Mouse (Mus musculus) liver, embryonic 11.5 days (tissue): ENCODE measurements at regions not wholly inside any gene's neighbourhood (a gene's known extent, or its start where the extent isn't known, plus 50 kb on each side); places are given as distances from the start of the nearest gene placed in this dataset.

Experiments used
- ATAC-seq: fragments of 200-750 bp; cut with Nextera tagmentation; replicated peaks from 2 replicates; pipeline ENCODE4 v1.8.0; 2017; ENCODE audit warnings: moderate number of reproducible peaks, mild to moderate bottlenecking, moderate TSS enrichment, moderate library complexity; ENCODE audit not compliant: low FRiP score
- DNase-seq: peaks from one replicate; pipeline ENCODE4 v3.0.0-alpha.2; 2017; ENCODE audit warnings: low spot score
- H3K27ac ChIP-seq: fragments of 300-500 bp; sonication (generic); 2 replicates; pipeline ENCODE4 v1.5.1; 2014; ENCODE audit warnings: mild to moderate bottlenecking, low read depth, low read length, control low read depth
- H3K27me3 ChIP-seq: fragments of 300-500 bp; sonication (generic); replicated peaks from 2 replicates; pipeline ENCODE4 v1.6.1; 2014; ENCODE audit warnings: low read length, mixed read lengths; ENCODE audit not compliant: control insufficient read depth, insufficient read depth
- H3K36me3 ChIP-seq: fragments of 300-500 bp; sonication (generic); 2 replicates; pipeline ENCODE4 v1.6.1; 2014; ENCODE audit warnings: mild to moderate bottlenecking, low read length, moderate library complexity, mixed read lengths; ENCODE audit not compliant: control insufficient read depth, insufficient read depth
- H3K4me1 ChIP-seq: fragments of 300-500 bp; sonication (generic); replicated peaks from 2 replicates; pipeline ENCODE4 v1.6.1; 2014; ENCODE audit warnings: low read length, mixed read lengths; ENCODE audit not compliant: control insufficient read depth, insufficient read depth
- H3K4me2 ChIP-seq: fragments of 300-500 bp; sonication (generic); 2 replicates; pipeline ENCODE4 v1.6.1; 2014; ENCODE audit warnings: mild to moderate bottlenecking, control low read depth, moderate library complexity
- H3K4me3 ChIP-seq: fragments of 300-500 bp; sonication (generic); 2 replicates; pipeline ENCODE4 v1.5.1; 2014; ENCODE audit warnings: low read depth, low read length, control low read depth
- H3K9ac ChIP-seq: fragments of 300-500 bp; sonication (generic); 2 replicates; pipeline ENCODE4 v1.6.1; 2014; ENCODE audit warnings: low read depth, low read length, control low read depth
- H3K9me3 ChIP-seq: fragments of 300-500 bp; sonication (generic); 2 replicates; pipeline ENCODE4 v1.6.1; 2016; ENCODE audit warnings: low read length, inconsistent platforms, mixed read lengths; ENCODE audit not compliant: control insufficient read depth
- WGBS: fragments of 180-500 bp; shearing (Covaris S2); extraction: QIAGEN DNeasy Blood & Tissue Kit; methylation state at CpG from one replicate; pipeline ENCODE4 v1.1.7; 2014; 5-methylcytosine and 5-hydroxymethylcytosine counted together

GRCm38 (mm10) chr17:51362801-51363200, 183.6 kb upstream of the Tbc1d5 start:
- DNase-seq: no peak
- H3K4me3 ChIP-seq: no peak overlapping the region
- no peaks in the 10 kb centered on the region for H3K36me3 ChIP-seq
- no peak for ATAC-seq
- no peaks in the 10 kb centered on the region for H3K27me3 ChIP-seq
- 85% methylated on average over 7 of the region's 7 CpGs for WGBS
- H3K4me1 ChIP-seq: no peaks in the 10 kb centered on the region
- no peak overlapping the region for H3K9ac ChIP-seq
- H3K4me2 ChIP-seq: no peak overlapping the region
- H3K27ac ChIP-seq: no peak overlapping the region
- H3K9me3 ChIP-seq: no peaks in the 10 kb centered on the region

- DNase-seq (no peak), ATAC-seq (no peak)
- H3K9me3 ChIP-seq: no peaks in the 10 kb centered on the region
- H3K36me3 ChIP-seq: no peaks in the 10 kb centered on the region
- 94% methylated on average over 12 of the region's 12 CpGs for WGBS
- no peak overlapping the region for H3K4me3 ChIP-seq
- H3K27ac ChIP-seq: no peak overlapping the region
- no peak overlapping the region for H3K4me2 ChIP-seq
- H3K27me3 ChIP-seq: no peaks in the 10 kb centered on the region
- H3K4me1 ChIP-seq: no peaks in the 10 kb centered on the region
- no peak overlapping the region for H3K9ac ChIP-seq
Observed at GRCm38 (mm10) chr17:51362271-51362670, 183.1 kb upstream of the Tbc1d5 start.

GRCm38 (mm10) chr17:51358362-51358739, 179.2 kb upstream of the Tbc1d5 start:
- Histone ChIP-seq H3K4me2 (no peak overlapping the region), H3K9me3 (no peaks in the 10 kb centered on the region), H3K36me3 (no peaks in the 10 kb centered on the region), H3K27ac (no peak overlapping the region), H3K4me1 (no peaks in the 10 kb centered on the region), H3K9ac (no peak overlapping the region), H3K27me3 (no peaks in the 10 kb centered on the region), H3K4me3 (no peak overlapping the region)
- ATAC-seq: no peak
- no peak for DNase-seq
- WGBS: 67% methylated on average over 4 of the region's 4 CpGs

- Histone ChIP-seq H3K9me3 (no peaks in the 10 kb centered on the region), H3K4me3 (no peak overlapping the region), H3K36me3 (no peaks in the 10 kb centered on the region), H3K4me2 (no peak overlapping the region), H3K9ac (no peak overlapping the region), H3K4me1 (no peaks in the 10 kb centered on the region), H3K27ac (no peak overlapping the region), H3K27me3 (no peaks in the 10 kb centered on the region)
- DNase-seq (no peak), ATAC-seq (no peak)
- WGBS: 71% methylated on average over 5 of the region's 5 CpGs
Observed at GRCm38 (mm10) chr17:51357690-51358361, 178.7 kb upstream of the Tbc1d5 start.

- Histone ChIP-seq H3K9me3 (no peaks in the 10 kb centered on the region), H3K36me3 (no peaks in the 10 kb centered on the region), H3K4me2 (no peak overlapping the region), H3K4me1 (no peaks in the 10 kb centered on the region), H3K27ac (no peak overlapping the region), H3K9ac (no peak overlapping the region), H3K4me3 (no peak overlapping the region), H3K27me3 (no peaks in the 10 kb centered on the region)
- no peak for DNase-seq
- 82% methylated on average over 8 of the region's 8 CpGs for WGBS
- no peak for ATAC-seq
Observed at GRCm38 (mm10) chr17:51356447-51356846, 177.3 kb upstream of the Tbc1d5 start.

- no peaks in the 10 kb centered on the region for H3K4me1 ChIP-seq
- no peak overlapping the region for H3K4me3 ChIP-seq
- WGBS: 79% methylated on average over 7 of the region's 7 CpGs
- no peaks in the 10 kb centered on the region for H3K36me3 ChIP-seq
- no peak overlapping the region for H3K4me2 ChIP-seq
- ATAC-seq: no peak
- DNase-seq: no peak
- no peak overlapping the region for H3K27ac ChIP-seq
- H3K27me3 ChIP-seq: no peaks in the 10 kb centered on the region
- no peaks in the 10 kb centered on the region for H3K9me3 ChIP-seq
- no peak overlapping the region for H3K9ac ChIP-seq
Observed at GRCm38 (mm10) chr17:51321868-51322267, 142.7 kb upstream of the Tbc1d5 start.

GRCm38 (mm10) chr17:51321025-51321424, 141.9 kb upstream of the Tbc1d5 start:
- H3K27me3 ChIP-seq: no peaks in the 10 kb centered on the region
- ATAC-seq (no peak), DNase-seq (no peak)
- H3K9me3 ChIP-seq: no peaks in the 10 kb centered on the region
- H3K4me3 ChIP-seq: no peak overlapping the region
- no peak overlapping the region for H3K4me2 ChIP-seq
- no peaks in the 10 kb centered on the region for H3K36me3 ChIP-seq
- WGBS: 81% methylated on average over 5 of the region's 5 CpGs
- H3K27ac ChIP-seq: no peak overlapping the region
- no peak overlapping the region for H3K9ac ChIP-seq
- H3K4me1 ChIP-seq: no peaks in the 10 kb centered on the region

- Histone ChIP-seq H3K27ac (no peak overlapping the region), H3K36me3 (no peaks in the 10 kb centered on the region), H3K4me3 (no peak overlapping the region), H3K4me1 (no peaks in the 10 kb centered on the region), H3K27me3 (no peaks in the 10 kb centered on the region), H3K9ac (no peak overlapping the region), H3K4me2 (no peak overlapping the region), H3K9me3 (no peaks in the 10 kb centered on the region)
- ATAC-seq (peak; percentile 70), DNase-seq (no peak)
- 57% methylated on average over 14 of the region's 14 CpGs for WGBS
Observed at GRCm38 (mm10) chr17:51304964-51305363, 125.8 kb upstream of the Tbc1d5 start.

- Histone ChIP-seq H3K4me2 (no peak overlapping the region), H3K4me1 (no peaks in the 10 kb centered on the region), H3K27me3 (no peaks in the 10 kb centered on the region), H3K27ac (no peak overlapping the region), H3K36me3 (no peaks in the 10 kb centered on the region), H3K9ac (no peak overlapping the region), H3K4me3 (no peak overlapping the region), H3K9me3 (no peaks in the 10 kb centered on the region)
- no peak for DNase-seq
- ATAC-seq: no peak
- WGBS: 83% methylated on average over 1 of the region's 1 CpGs
Observed at GRCm38 (mm10) chr17:51290741-51291140, 111.6 kb upstream of the Tbc1d5 start.
